ENCODE assay signal across 27 mouse cellular contexts in genomic region chrX:11808911-11809310, GRCm38 (mm10).
DNase-seq lines count a peak whose midpoint lies in the region; ATAC-seq and TF ChIP-seq lines count a peak whose summit lies in the region.
"Had no signal": no experiment of that assay in that cellular context is flagged by ENCODE, and none has a peak within 500 bp of the region (broad histone marks: within the 10 kb centered on the region; RNA-seq: fewer than 3 reads in every experiment).

No protein-coding gene starts in this region.

- no peak overlapping the region for H3K4me2 ChIP-seq in lung, embryonic 14.5 days
- H3K4me2 ChIP-seq: embryonic facial prominence, embryonic 12.5 days; forebrain, embryonic 12.5 days; forebrain, embryonic 15.5 days; heart, embryonic 12.5 days; heart, embryonic 15.5 days; hindbrain, embryonic 13.5 days; intestine, embryonic 15.5 days had no signal

- no peaks in the 10 kb centered on the region for H3K4me1 ChIP-seq in lung, embryonic 14.5 days (ENCODE audit: insufficient read depth)
- H3K4me1 ChIP-seq: embryonic facial prominence, embryonic 12.5 days; intestine, embryonic 15.5 days had no signal

- 0 out of 2 replicates have a peak, but pooled peaks cover 10% of the 10 kb centered on the region for H3K27me3 ChIP-seq in lung, embryonic 14.5 days (ENCODE audit: insufficient read depth, low read length)
- H3K27me3 ChIP-seq: CH12.LX; forebrain, embryonic 15.5 days had no signal

- no peak for ATAC-seq in lung, embryonic 14.5 days (ENCODE audit: insufficient read depth)
- ATAC-seq: forebrain, embryonic 15.5 days; hindbrain, embryonic 16.5 days; intestine, embryonic 15.5 days had no signal

- peak; percentile 48 for DNase-seq in gastrocnemius, adult 18-20 months (ENCODE audit: low spot score)
- no peak for DNase-seq in gastrocnemius, postnatal 36 days
- peak; percentile 36 for DNase-seq in lung, embryonic 14.5 days
- DNase-seq in lung, postnatal 10 days, result no peak
- peak; percentile 48 for DNase-seq in skeletal muscle tissue, adult 2 months (ENCODE audit: low read depth, low spot score)
- no peak for DNase-seq in adrenal gland, adult 8-10 months
- DNase-seq: adrenal gland, postnatal 10 days; adrenal gland, postnatal 36 days; B cell, adult 2 months; cerebellum, adult 18-20 months; cerebellum, adult 9-10 months; cerebellum, postnatal 14 days; heart, adult 18-20 months; heart, postnatal 36 days; kidney, adult 11 months had no signal

- TF ChIP-seq CTCF in lung, embryonic 14.5 days (IDR thresholded peaks at IDR 0.05; ENCODE audit: low read depth), result no peak

- no peaks in the 10 kb centered on the region for H3K36me3 ChIP-seq in lung, embryonic 14.5 days (ENCODE audit: insufficient read depth)
- H3K36me3 ChIP-seq: embryonic facial prominence, embryonic 12.5 days; forebrain, embryonic 12.5 days; forebrain, embryonic 15.5 days; G1E; heart, embryonic 12.5 days; heart, embryonic 15.5 days; hindbrain, embryonic 10.5 days; hindbrain, embryonic 13.5 days; intestine, embryonic 15.5 days had no signal

- 46% methylated on average over 8 of the region's 8 CpGs for whole genome bisulfite sequencing in lung, embryonic 14.5 days

- no peak overlapping the region for H3K27ac ChIP-seq in lung, embryonic 14.5 days (ENCODE audit: low read depth)
- H3K27ac ChIP-seq: embryonic facial prominence, embryonic 12.5 days; forebrain, embryonic 12.5 days; forebrain, embryonic 15.5 days; heart, embryonic 15.5 days; intestine, embryonic 15.5 days had no signal

- no peak overlapping the region for H3K4me3 ChIP-seq in lung, embryonic 14.5 days (ENCODE audit: low read depth, low read length)
- H3K4me3 ChIP-seq: embryonic facial prominence, embryonic 12.5 days; erythroblast, embryonic 14.5 days; forebrain, embryonic 12.5 days; forebrain, embryonic 15.5 days; heart, embryonic 12.5 days; heart, embryonic 15.5 days; hindbrain, embryonic 10.5 days; hindbrain, embryonic 13.5 days; intestine, embryonic 15.5 days had no signal

- no peak overlapping the region for H3K9ac ChIP-seq in lung, embryonic 14.5 days
- H3K9ac ChIP-seq: embryonic facial prominence, embryonic 12.5 days; forebrain, embryonic 12.5 days; forebrain, embryonic 15.5 days; heart, embryonic 12.5 days; heart, embryonic 15.5 days; hindbrain, embryonic 13.5 days; intestine, embryonic 15.5 days had no signal

- no peaks in the 10 kb centered on the region for H3K9me3 ChIP-seq in lung, embryonic 14.5 days (ENCODE audit: low read depth, low read length)
- H3K9me3 ChIP-seq: embryonic facial prominence, embryonic 12.5 days; forebrain, embryonic 12.5 days; forebrain, embryonic 15.5 days; G1E; heart, embryonic 12.5 days; heart, embryonic 15.5 days; hindbrain, embryonic 10.5 days; hindbrain, embryonic 13.5 days; intestine, embryonic 15.5 days had no signal

- intact Hi-C loops in gastrocnemius, postnatal 36 days (cut with DNase I), result loop anchor here (5.0 to 10.0 kb wide), 2 partner anchors 177 to 446 kb away; no protein-coding TSS in a partner anchor

Comparison
In these comparisons a context has a peak if more than half of its experiments do, and no peak if none do; other contexts are left out.
1. DNase-seq: peak in gastrocnemius, adult 18-20 months (single experiment), lung, embryonic 14.5 days (single experiment) and skeletal muscle tissue, adult 2 months (single experiment); none in gastrocnemius, postnatal 36 days (0 of 2), lung, postnatal 10 days (single experiment) and adrenal gland, adult 8-10 months (single experiment).